Mouse (Mus musculus) forebrain, embryonic 16.5 days (tissue): ENCODE results near the gene Hbb-bh2. TPM values are rescaled to one million over a fixed set of nuclear protein-coding genes. Genes with fewer than 3 reads are reported as not detected.
"Not testable (repeated sequence)": the region's sequence is repeated elsewhere in the genome, so short reads cannot be mapped to it uniquely, and the experiment has no call there.

Experiments
- ATAC-seq: fragments of 200-750 bp; cut with Nextera tagmentation; 2 replicates; pipeline ENCODE4 v1.8.0; 2017; ENCODE audit warnings: mild to moderate bottlenecking, moderate library complexity
- H3K27ac ChIP-seq: fragments of 300-500 bp; sonication (generic); 2 replicates; pipeline ENCODE4 v1.5.1; 2014; ENCODE audit warnings: low read length, control low read depth
- H3K27me3 ChIP-seq: fragments of 300-500 bp; sonication (generic); replicated peaks from 2 replicates; pipeline ENCODE4 v1.6.1; 2014; ENCODE audit warnings: low read length; ENCODE audit not compliant: control insufficient read depth, insufficient read depth
- H3K36me3 ChIP-seq: fragments of 300-500 bp; sonication (generic); 2 replicates; pipeline ENCODE4 v1.6.1; 2014; ENCODE audit not compliant: control insufficient read depth, insufficient read depth
- H3K4me1 ChIP-seq: fragments of 300-500 bp; sonication (generic); replicated peaks from 2 replicates; pipeline ENCODE4 v1.6.1; 2014; ENCODE audit warnings: low read length; ENCODE audit not compliant: control insufficient read depth, insufficient read depth
- H3K4me2 ChIP-seq: fragments of 300-500 bp; sonication (generic); 2 replicates; pipeline ENCODE4 v1.6.1; 2014; ENCODE audit warnings: mild to moderate bottlenecking, low read length, control low read depth
- H3K4me3 ChIP-seq: fragments of 300-500 bp; sonication (generic); replicated peaks from 2 replicates; pipeline ENCODE4 v1.5.1; 2014; ENCODE audit warnings: mild to moderate bottlenecking, low read length, control low read depth
- H3K9ac ChIP-seq: fragments of 300-500 bp; sonication (generic); replicated peaks from 2 replicates; pipeline ENCODE4 v1.6.1; 2014; ENCODE audit warnings: low read depth, low read length, control low read depth
- H3K9me3 ChIP-seq: fragments of 300-500 bp; sonication (generic); 2 replicates; pipeline ENCODE4 v1.6.1; 2016; ENCODE audit warnings: low read length; ENCODE audit not compliant: control insufficient read depth
- WGBS: fragments of 180-500 bp; shearing (Covaris S2); extraction: QIAGEN DNeasy Blood & Tissue Kit; methylation state at CpG from one replicate; pipeline ENCODE4 v1.1.7; 2014; 5-methylcytosine and 5-hydroxymethylcytosine counted together
- polyA plus RNA-seq: library from polyadenylated mRNA; unstranded; fragments of >200 nt; fragmentation: Nextera tagmentation; extraction: Ambion mirVana; gene quantifications from 2 replicates; pipeline ENCODE4 v1.2.1, GENCODE M21; 2015

The Hbb-bh2 gene
- polyA plus RNA-seq, 1 experiment from 2014 or later = not detected

DNA sequence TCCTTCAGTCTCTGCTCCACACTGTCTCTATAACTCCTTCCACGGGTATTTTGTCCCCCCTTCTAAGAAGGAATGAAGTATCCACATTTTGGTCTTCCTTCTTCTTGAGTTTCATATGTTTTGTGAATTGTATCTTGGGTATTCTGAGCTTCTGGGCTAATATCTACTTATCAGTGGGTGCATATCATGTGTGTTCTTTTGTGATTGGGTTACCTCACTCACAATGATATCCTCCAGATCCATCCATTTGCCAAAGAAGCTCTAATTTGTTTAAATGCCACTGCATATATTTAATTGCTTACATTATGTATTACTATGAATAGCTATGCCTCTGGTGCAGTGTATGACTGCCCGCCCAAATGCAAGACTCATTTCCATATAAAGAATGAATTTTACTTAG lies 32.2 kb downstream of the Hbb-bh2 start:
- H3K36me3 ChIP-seq, ATAC-seq, H3K9ac ChIP-seq, H3K9me3 ChIP-seq, H3K27me3 ChIP-seq, H3K4me3 ChIP-seq, H3K4me2 ChIP-seq, H3K27ac ChIP-seq, H3K4me1 ChIP-seq: not testable (repeated sequence)
- WGBS = 60% methylated on average over 2 of the region's 2 CpGs

DNA sequence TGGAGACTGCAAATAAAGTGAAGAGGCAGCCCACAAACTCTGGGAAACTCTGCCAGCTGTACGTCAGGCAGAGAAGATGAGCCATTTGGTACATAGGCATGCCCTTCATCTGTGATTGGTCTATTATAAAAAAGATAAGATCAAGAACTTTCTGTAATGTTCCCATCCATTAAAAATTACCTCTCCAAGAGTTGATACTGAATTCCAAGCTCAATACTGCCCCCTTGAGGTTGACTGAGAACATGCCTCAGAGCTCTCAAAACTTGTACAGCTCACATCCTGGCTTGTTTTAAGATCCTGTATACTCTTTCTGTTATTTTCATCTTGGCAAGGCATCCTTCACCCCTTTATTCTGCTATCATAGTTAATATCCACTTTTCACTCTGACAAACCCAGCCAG lies 33.5 kb downstream of the Hbb-bh2 start:
- Histone ChIP-seq H3K4me2 (no peak overlapping the region), H3K27me3 (no peaks in the 10 kb centered on the region), H3K27ac (no peak overlapping the region), H3K9ac (no peak overlapping the region), H3K4me3 (no peak overlapping the region), H3K36me3 (no peaks in the 10 kb centered on the region), H3K9me3 (no peaks in the 10 kb centered on the region), H3K4me1 (no peaks in the 10 kb centered on the region)
- ATAC-seq = no peak
- 56% methylated on average over 1 of the region's 1 CpGs for WGBS

DNA sequence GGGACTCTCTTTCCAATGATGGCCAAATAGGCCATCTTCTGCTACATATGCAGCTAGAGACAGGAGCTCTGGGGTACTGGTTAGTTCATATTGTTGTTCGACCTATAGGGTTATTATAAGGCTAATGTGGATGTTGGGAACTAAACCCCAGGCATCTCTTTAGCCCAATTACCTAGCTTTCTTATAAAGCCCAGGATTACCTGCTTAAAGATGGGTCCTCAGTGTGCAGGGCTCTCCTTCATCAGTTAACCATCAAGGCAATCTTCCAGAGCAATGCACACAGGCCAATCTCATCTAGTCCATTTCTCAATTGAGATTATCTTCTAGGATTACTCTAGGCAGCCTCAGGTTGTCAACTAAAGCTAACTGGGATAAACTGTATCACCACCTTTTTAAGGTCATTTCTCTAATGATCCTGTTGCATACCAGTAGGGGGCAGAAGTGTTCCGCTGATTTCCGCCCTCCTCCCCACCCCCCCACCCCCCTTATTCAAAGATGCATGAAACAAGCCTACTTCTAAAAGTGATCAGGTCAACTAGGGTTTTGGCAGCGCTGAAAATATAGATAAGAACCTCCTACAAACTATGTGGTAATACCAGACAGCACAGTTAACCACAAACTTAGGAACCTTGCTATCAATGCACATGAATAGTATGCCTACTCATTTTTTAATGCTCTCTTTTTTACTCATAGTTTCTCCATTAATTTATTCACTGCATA lies 47.5 kb downstream of the Hbb-bh2 start:
- WGBS = 26% methylated on average over 4 of the region's 4 CpGs
- H3K9me3 ChIP-seq = no peaks in the 10 kb centered on the region
- no peaks in the 10 kb centered on the region for H3K4me1 ChIP-seq
- H3K4me3 ChIP-seq = no peak overlapping the region
- H3K4me2 ChIP-seq = no peak overlapping the region
- H3K36me3 ChIP-seq = no peaks in the 10 kb centered on the region
- H3K27me3 ChIP-seq = no peaks in the 10 kb centered on the region
- ATAC-seq = no peak
- H3K9ac ChIP-seq = no peak overlapping the region
- H3K27ac ChIP-seq = no peak overlapping the region

DNA sequence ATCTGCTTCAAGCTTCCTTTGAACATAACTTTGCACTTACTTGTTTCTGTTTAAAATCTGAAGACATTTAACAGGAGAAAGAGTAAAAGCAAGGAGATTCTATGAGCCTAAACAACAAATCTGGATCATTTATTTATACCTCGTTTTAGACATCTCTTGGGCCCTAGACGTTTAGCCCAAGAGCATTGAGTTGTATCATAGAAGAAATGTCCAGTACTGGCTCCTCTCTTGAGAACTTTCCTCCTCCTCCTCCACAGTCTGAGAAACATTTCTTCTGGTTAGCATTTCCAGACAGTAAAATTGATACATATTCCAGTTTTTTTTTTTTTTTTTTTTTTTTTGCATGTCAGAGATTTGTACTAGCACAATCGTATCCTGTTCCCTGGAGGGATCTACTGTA lies 48.6 kb downstream of the Hbb-bh2 start, which contains the start of gene Olfr67:
Olfr67 (minus strand) TSS at position 101 of the 400 bp plus-strand sequence.
- ATAC-seq = no peak
- H3K9ac ChIP-seq = no peak within 1 kb of the TSS
- 74% methylated on average over 3 of the region's 3 CpGs for WGBS

More for the DNA sequence above, 48.6 kb downstream of the Hbb-bh2 start, which contains the start of gene Olfr67:
- no peaks in the 10 kb centered on the region for H3K36me3 ChIP-seq
- H3K4me3 ChIP-seq = no peak within 1 kb of the TSS
- H3K4me2 ChIP-seq = no peak within 1 kb of the TSS
- H3K27me3 ChIP-seq = no peaks in the 10 kb centered on the region
- no peak within 1 kb of the TSS for H3K27ac ChIP-seq
- H3K9me3 ChIP-seq = no peaks in the 10 kb centered on the region
- H3K4me1 ChIP-seq = no peaks in the 10 kb centered on the region

Other genes with a start within 250 kb of the Hbb-bh2 start
- gene Olfr619, start 239.9 kb downstream of the Hbb-bh2 start, polyA plus RNA-seq = not detected in 2 replicates
- gene Olfr620, start 228.0 kb downstream of the Hbb-bh2 start, polyA plus RNA-seq = not detected in 2 replicates
- gene Olfr622, start 197.8 kb downstream of the Hbb-bh2 start, polyA plus RNA-seq = not detected in 2 replicates
- gene Olfr623, start 176.8 kb downstream of the Hbb-bh2 start, polyA plus RNA-seq = not detected in 2 replicates
- not detected in 2 replicates for gene Olfr624, start 169.3 kb downstream of the Hbb-bh2 start, polyA plus RNA-seq
- not detected in 2 replicates for gene Olfr625-ps1, start 157.8 kb downstream of the Hbb-bh2 start, polyA plus RNA-seq
- not detected in 2 replicates for gene Olfr243, start 125.8 kb downstream of the Hbb-bh2 start, polyA plus RNA-seq
- not detected in 2 replicates for gene Olfr628, start 110.1 kb downstream of the Hbb-bh2 start, polyA plus RNA-seq
- gene Olfr629, start 95.6 kb downstream of the Hbb-bh2 start, polyA plus RNA-seq = not detected in 2 replicates
- not detected in 2 replicates for gene Olfr630, start 83.2 kb downstream of the Hbb-bh2 start, polyA plus RNA-seq
- not detected in 2 replicates for gene Olfr69, start 68.9 kb downstream of the Hbb-bh2 start, polyA plus RNA-seq
- not detected in 2 replicates for gene Olfr68, start 60.8 kb downstream of the Hbb-bh2 start, polyA plus RNA-seq
- not detected in 2 replicates for gene Olfr67, start 48.7 kb downstream of the Hbb-bh2 start, polyA plus RNA-seq
- 1,171 and 1,472 TPM in 2 replicates for gene Hbb-bt, start 26.5 kb downstream of the Hbb-bh2 start, polyA plus RNA-seq
- 3,869 and 4,747 TPM in 2 replicates for gene Hbb-bs, start 12.4 kb downstream of the Hbb-bh2 start, polyA plus RNA-seq
- 0.43 TPM in 1 of 2 replicates, not detected in the other for gene Hbb-bh1, start 2.6 kb upstream of the Hbb-bh2 start, polyA plus RNA-seq
- 24.4 and 25.7 TPM in 2 replicates for gene Hbb-y, start 12.7 kb upstream of the Hbb-bh2 start, polyA plus RNA-seq
- gene Olfr66, start 45.7 kb upstream of the Hbb-bh2 start, polyA plus RNA-seq = not detected in 2 replicates
- not detected in 2 replicates for gene Olfr64, start 54.0 kb upstream of the Hbb-bh2 start, polyA plus RNA-seq
- not detected in 2 replicates for gene Olfr65, start 63.0 kb upstream of the Hbb-bh2 start, polyA plus RNA-seq
- not detected in 2 replicates for gene Olfr631, start 88.3 kb upstream of the Hbb-bh2 start, polyA plus RNA-seq
- not detected in 2 replicates for gene Olfr632, start 93.8 kb upstream of the Hbb-bh2 start, polyA plus RNA-seq
- not detected in 2 replicates for gene Olfr633, start 103.9 kb upstream of the Hbb-bh2 start, polyA plus RNA-seq
- not detected in 2 replicates for gene Olfr635, start 130.6 kb upstream of the Hbb-bh2 start, polyA plus RNA-seq
- gene Olfr638, start 158.2 kb upstream of the Hbb-bh2 start, polyA plus RNA-seq = not detected in 2 replicates
- not detected in 2 replicates for gene Olfr639, start 176.8 kb upstream of the Hbb-bh2 start, polyA plus RNA-seq
- gene Olfr640, start 185.1 kb upstream of the Hbb-bh2 start, polyA plus RNA-seq = not detected in 2 replicates
- not detected in 2 replicates for gene Olfr641, start 194.9 kb upstream of the Hbb-bh2 start, polyA plus RNA-seq
- not detected in 2 replicates for gene Olfr642, start 212.1 kb upstream of the Hbb-bh2 start, polyA plus RNA-seq
- not detected in 2 replicates for gene 4930516K23Rik, start 220.9 kb upstream of the Hbb-bh2 start, polyA plus RNA-seq
- gene Olfr644, start 231.3 kb upstream of the Hbb-bh2 start, polyA plus RNA-seq = not detected in 2 replicates
- not detected in 2 replicates for gene Olfr645, start 244.9 kb upstream of the Hbb-bh2 start, polyA plus RNA-seq